Mouse (Mus musculus) bone marrow, adult 2 months (tissue): ENCODE data around the gene Syt1. TPM values are rescaled to one million over a fixed set of nuclear protein-coding genes. Genes with fewer than 3 reads are reported as not detected.

Experiments used
- H3K27ac ChIP-seq: fragments of 200-500 bp; 2 replicates; pipeline ENCODE4 v1.5.1; 2012; ENCODE audit warnings: low read depth, mild to moderate bottlenecking, control low read depth, inconsistent platforms, low read length; ENCODE audit not compliant: control insufficient read depth, poor library complexity, insufficient read depth
- H3K4me1 ChIP-seq: fragments of 200-500 bp; 2 replicates; pipeline ENCODE4 v1.6.1; 2011; ENCODE audit warnings: low read length; ENCODE audit not compliant: control insufficient read depth, insufficient read depth
- H3K4me3 ChIP-seq: fragments of 200-500 bp; replicated peaks from 2 replicates; pipeline ENCODE3; 2011; ENCODE audit warnings: mild to moderate bottlenecking, low read depth, low read length, control low read depth; ENCODE audit not compliant: control insufficient read depth
- CTCF ChIP-seq: fragments of 200-500 bp; IDR thresholded peaks from 2 replicates; pipeline ENCODE4 v1.5.1; 2011; ENCODE audit warnings: low read length, control low read depth; ENCODE audit not compliant: control insufficient read depth, insufficient read depth
- POLR2A ChIP-seq: fragments of 200-500 bp; IDR thresholded peaks from 2 replicates; pipeline ENCODE4 v1.6.1; 2011; ENCODE audit warnings: low read depth, mild to moderate bottlenecking, control low read depth, low read length, borderline replicate concordance; ENCODE audit not compliant: control insufficient read depth
- WGBS: fragments of 180-500 bp; shearing (Covaris S2); methylation state at CpG from one replicate; pipeline ENCODE4 v1.1.7; 2018; 5-methylcytosine and 5-hydroxymethylcytosine counted together
- polyA plus RNA-seq: library from polyadenylated mRNA; stranded (reverse); fragments of >200 nt; gene quantifications from 2 replicates; pipeline ENCODE4 v1.2.4, GENCODE M21; 2011; ENCODE audit warnings: low replicate concordance; ENCODE audit not compliant: missing spikeins, insufficient read depth, insufficient read length

Syt1 gene
- polyA plus RNA-seq, 1 experiment = 0.42 TPM

DNA sequence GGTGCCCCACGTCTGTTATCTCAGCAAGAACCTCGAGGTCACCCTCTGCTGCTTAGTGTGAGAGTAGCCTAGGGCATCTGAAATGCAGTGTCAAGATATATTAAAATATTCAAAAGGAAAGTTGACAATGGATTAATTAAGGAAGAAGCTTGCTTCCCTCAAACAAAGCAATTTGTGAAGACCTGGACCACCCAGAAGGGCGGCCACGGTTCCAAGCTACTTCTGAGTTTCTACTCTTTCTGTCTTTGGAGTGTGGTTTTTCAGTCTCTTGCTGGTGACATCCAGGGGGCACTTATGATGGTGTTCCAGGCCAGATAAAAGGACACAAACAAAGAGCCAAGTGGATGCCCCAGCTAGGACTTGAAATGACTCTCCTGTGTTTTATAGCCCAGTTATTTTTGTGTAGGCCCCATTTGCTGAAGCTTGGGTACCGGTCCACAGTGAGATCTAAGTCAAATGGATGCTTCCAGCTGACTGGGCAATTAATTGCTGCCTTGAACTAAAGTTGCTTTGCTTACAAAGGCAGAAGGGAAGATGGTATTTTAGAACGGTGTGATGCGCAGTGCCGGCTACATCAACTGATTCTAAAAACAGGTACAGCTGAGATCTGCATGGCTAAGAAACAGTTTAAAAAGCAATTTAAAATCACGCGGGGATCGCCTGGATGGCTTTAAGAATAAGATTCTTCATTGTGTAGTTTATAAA is 530.5 kb downstream of the Syt1 start:
- Histone ChIP-seq H3K27ac (no peak overlapping the region), H3K4me1 (no peaks in the 10 kb centered on the region), H3K4me3 (no peak overlapping the region)
- 83% methylated on average over 11 of the region's 11 CpGs for WGBS
- TF ChIP-seq POLR2A (no peak), CTCF (no peak)

DNA sequence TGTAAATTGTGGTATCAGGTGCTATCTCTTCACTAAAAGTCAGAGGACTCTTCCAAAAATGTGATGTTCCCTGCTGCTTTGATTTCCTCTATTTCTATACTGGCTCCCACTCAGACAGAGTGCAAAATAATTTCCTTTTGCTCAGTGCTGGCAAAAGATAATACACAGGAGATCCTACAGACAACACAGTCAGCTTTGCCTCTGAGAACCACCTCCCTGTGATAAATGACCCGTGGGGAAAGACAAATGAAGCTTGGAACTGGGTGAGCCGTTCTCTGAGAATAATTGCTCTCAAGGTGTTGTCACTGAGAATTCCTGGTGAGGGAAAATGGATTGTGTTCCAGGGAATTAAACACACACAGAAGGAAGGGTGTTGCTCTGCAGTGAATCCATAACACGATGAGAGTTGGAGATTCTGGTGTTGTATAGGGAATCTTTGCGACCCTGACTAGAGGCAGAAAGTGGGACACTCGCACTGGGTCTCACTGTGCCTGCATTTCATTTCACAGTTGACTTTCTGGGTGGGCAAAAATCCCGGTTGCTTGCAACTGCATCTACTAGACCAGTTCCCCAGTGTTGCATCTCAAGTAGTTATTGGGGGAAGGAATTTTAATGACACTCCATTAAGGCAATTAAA is 540.3 kb downstream of the Syt1 start:
- WGBS = 66% methylated on average over 6 of the region's 6 CpGs
- H3K4me1 ChIP-seq = no peaks in the 10 kb centered on the region
- no peak overlapping the region for H3K27ac ChIP-seq
- TF ChIP-seq POLR2A (no peak), CTCF (no peak)
- H3K4me3 ChIP-seq = no peak overlapping the region

DNA sequence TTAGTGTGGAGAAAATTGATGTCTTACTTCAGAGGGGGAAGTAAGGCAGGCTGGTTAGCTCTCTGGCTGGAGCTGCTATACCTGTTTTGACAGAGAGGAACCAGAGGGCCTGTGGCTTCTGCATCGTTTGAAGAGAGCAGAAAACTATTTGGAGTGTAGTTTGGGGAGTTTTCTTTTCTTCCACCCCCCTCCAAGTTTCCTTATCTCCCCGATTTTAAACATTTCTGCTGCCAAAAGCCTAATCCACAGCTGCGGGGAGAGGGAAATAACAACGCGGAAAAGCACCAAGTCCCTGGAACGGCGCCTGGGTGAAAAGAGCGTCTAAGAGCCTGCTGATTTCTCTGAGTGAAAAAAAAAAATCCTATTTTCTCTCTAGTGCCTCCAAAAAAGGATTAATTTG is 544.2 kb downstream of the Syt1 start:
- no peak for TF ChIP-seq POLR2A
- TF ChIP-seq CTCF = no peak
- H3K4me3 ChIP-seq = no peak overlapping the region
- no peaks in the 10 kb centered on the region for H3K4me1 ChIP-seq
- 65% methylated on average over 8 of the region's 8 CpGs for WGBS
- no peak overlapping the region for H3K27ac ChIP-seq

DNA sequence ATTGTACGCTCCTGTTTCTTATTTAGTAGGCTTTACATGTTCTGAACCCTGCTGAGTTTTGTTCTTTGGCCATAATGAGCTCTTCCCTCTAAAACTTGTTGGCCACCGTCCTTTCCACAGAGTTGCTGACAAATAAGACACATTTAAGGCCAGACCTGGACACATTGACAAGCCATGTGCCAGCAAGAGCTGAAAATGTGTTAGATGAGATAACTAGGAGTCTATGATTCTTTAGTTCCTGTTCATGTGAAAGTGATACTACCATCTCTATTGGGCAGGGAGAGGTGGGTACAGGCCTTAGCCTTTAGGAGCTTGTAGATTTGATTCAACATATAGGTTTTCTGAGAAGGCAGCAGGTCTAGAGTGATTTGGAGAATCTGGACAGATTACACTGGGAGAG is 548.9 kb downstream of the Syt1 start:
- TF ChIP-seq CTCF (no peak), POLR2A (no peak)
- 52% methylated on average over 2 of the region's 2 CpGs for WGBS
- Histone ChIP-seq H3K27ac (no peak overlapping the region), H3K4me3 (no peak overlapping the region), H3K4me1 (no peaks in the 10 kb centered on the region)

DNA sequence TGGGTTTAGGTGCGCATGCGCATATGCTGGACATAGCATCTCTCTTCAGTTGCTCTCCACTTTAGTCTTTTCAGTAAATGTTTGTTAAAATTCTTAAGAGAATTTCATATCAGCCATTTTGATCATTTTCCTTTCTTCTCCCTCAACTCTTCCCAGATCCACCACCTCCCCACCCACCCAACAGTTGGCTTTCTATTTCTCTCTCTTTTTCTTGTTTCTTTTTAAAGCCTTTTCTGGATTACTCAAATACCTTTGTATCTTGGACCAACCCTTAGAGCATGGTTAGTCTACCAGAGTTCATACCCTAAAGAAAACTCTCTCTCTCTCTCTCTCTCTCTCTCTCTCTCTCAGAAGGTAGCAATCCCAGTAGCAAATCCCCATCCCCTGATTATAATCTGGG is 553.7 kb downstream of the Syt1 start:
- H3K4me3 ChIP-seq = no peak overlapping the region
- H3K27ac ChIP-seq = no peak overlapping the region
- 83% methylated on average over 2 of the region's 2 CpGs for WGBS
- H3K4me1 ChIP-seq = no peaks in the 10 kb centered on the region
- TF ChIP-seq POLR2A (no peak), CTCF (no peak)

DNA sequence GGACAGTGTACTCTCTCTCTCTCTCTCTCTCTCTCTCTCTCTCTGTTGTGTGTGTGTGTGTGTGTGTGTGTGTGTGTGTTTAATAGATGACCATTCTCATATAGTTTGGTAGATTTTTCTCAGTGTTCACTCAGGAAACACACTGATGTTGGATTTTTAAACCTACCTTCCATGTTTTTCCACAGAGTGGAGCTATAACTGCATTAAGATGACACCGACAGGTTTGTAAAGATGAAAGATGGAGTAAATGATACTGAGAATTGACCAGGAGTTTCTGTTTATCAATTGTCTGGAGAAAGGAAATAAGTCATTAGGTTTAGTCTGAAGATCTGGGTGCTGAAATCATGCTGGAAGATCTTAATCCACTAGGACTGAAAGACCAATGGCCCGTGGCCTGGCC is 554.9 kb downstream of the Syt1 start:
- H3K4me3 ChIP-seq = no peak overlapping the region
- no peaks in the 10 kb centered on the region for H3K4me1 ChIP-seq
- no peak overlapping the region for H3K27ac ChIP-seq
- no peak for TF ChIP-seq CTCF
- no peak for TF ChIP-seq POLR2A
- WGBS = 88% methylated on average over 2 of the region's 2 CpGs

DNA sequence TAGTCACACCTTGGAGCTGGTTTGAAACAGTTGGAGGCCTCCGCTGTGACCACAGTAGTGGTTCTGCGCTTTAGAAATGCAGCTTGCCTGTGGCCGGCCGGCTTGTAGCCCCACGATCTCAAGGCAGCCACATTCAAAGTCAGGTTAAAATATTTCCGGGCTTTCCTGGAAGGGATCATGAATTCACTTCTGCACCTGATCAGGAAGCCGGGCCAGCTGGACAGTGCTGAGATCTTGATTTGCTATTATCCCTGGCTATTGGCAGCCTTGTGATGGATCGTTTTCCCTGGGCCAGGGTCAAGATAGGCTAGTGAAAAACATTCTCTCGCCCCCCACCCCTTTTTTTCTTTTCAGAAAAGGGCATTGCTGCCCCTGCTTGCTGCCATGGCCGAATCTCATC is 555.6 kb downstream of the Syt1 start:
- no peak overlapping the region for H3K4me3 ChIP-seq
- H3K4me1 ChIP-seq = no peaks in the 10 kb centered on the region
- H3K27ac ChIP-seq = no peak overlapping the region
- WGBS = 82% methylated on average over 10 of the region's 10 CpGs
- TF ChIP-seq POLR2A (no peak), CTCF (no peak)

DNA sequence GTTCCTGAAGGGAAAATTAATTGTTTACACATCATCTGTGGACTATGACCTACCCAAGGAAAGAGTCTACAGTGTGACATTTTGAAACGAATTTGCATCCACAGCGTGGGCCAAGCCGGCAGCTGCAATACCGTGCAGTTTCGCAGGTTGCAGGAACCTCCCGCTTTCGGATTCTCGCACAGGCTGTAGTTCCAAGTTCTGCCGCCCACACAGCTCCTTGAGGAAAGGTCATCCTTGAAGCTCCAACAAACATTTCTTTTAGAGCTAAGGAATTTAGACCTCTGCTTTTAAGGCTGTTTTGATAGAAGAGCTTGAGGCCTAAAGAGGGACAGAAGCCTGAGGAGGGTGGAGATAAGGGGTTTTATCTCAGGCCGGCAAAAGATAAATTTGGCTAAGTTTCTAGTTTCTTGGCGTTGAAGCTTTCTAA is 556.1 kb downstream of the Syt1 start:
- no peak overlapping the region for H3K4me3 ChIP-seq
- H3K4me1 ChIP-seq = no peaks in the 10 kb centered on the region
- 85% methylated on average over 11 of the region's 11 CpGs for WGBS
- TF ChIP-seq CTCF = no peak
- no peak for TF ChIP-seq POLR2A
- H3K27ac ChIP-seq = no peak overlapping the region

DNA sequence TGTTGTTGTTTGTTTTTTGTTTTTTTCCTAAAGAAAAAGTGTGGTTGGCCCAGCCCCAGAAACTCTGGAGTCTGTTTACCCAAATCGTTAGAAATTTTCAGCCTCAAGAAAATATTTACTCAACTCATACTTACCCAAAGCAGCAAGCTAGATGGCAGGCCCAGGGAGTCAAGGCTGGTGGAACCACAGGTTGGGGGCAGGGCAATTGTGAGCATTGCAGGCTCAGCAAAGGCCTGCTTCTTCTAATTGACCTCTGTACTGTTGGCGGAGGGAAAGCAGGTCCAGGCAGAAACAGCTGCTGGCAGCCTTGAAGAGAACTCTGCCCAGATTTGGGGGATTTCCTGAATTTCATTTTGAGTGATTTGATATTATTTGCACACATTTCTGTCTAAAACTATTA is 557.2 kb downstream of the Syt1 start:
- no peak overlapping the region for H3K27ac ChIP-seq
- no peak overlapping the region for H3K4me3 ChIP-seq
- no peaks in the 10 kb centered on the region for H3K4me1 ChIP-seq
- WGBS = 67% methylated on average over 2 of the region's 2 CpGs
- TF ChIP-seq CTCF = no peak
- no peak for TF ChIP-seq POLR2A
